Mouse (Mus musculus) T-helper 17 cell (primary cell): ENCODE data around the gene Olfr961.

ENCODE experiments used
- in situ Hi-C, 2 experiments: fragments of 300-600 bp; cut with MboI, MseI; formaldehyde crosslinking; loops; 1 replicate in 1 of 2; 2 replicates in 1 of 2; pipeline ENCODE4 v1.15.1; 2025; ENCODE audit warnings: high pct_unique_total_duplicates in 2 of 2

Olfr961 gene

DNA sequence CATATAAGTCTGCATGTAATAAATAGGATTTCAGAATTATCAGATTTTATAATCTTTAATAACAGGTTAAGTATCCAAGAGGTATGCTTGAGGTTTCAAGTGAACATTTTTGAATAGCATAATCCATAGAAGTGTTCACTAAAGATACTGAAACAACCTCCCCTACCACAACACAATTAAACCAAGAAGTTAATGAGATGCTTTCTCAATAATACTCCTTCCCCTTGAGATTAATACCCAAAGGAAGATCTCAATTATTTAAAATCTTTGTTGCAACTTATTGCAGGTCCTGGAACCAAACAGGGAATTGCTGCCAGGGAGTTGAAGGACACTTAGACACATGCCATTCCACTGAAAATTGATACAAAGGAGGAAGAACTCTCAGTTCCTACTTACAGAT is at the start of gene Olfr961:
Gene Olfr961, plus strand, starts transcription at position 301 of the 400 bp plus-strand sequence.
- in situ Hi-C loops: no loop called here

DNA sequence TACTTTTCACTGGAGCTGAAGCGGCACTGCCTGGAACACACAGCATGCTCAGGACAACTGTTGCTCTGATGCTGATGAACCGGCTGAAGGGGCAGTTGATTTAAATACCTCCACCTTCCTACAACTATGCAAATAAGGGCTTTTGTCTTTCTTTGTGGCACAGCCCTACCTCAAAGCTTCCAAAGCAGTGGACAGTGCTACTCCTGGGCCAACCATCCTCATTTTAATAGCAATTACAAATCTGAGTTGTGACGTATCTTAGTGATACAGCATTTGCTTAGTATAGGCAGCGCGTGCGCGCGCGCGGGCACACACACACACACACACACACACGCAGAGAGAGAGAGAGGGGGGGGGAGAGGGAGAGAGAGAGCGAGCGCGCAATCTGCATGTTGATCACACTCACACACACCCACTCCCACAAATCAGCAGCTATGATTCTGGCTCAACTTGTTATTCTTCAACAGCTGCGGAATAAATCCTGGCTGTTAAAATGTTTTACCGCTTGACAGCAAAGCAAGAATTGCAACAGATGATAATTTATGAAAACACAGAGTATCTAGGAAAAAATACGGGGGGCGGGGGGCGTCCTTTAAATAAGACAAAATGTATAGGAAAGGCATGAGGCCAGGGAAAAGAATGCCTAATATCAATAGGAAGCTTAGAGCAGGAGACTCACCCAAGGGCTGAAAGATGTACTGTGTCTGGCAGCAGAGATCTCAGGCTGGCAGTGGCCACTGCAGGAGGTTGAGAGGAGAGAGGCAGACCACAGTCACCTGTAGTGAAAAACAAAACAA is 42.2 kb upstream of the Olfr961 start:
- in situ Hi-C loops: no loop called here

DNA sequence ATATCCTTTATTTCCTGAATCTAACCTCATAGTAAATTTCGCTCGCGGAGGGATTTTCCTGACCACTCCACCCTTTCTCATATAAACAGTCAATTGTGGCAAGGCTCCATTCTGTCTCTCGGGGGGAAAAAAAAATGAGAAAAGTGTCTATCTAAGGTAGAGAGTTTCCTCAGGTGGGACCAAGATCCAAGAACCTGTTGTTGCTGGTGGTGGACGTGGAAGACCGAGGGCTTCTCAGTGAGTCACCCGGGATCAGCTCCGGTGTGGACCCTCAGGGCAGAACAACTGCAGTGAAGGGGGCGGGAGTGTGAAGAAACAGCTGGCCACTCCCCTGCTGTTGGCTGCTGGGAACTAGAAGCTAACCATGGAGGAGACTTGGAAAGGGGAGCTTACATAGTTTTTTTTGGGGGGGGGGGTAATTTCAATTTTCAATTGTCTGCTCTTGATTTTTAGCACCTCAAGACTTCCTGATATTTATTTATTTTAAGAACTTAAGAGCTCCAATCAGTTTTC is 41.5 kb upstream of the Olfr961 start:
- in situ Hi-C loops: no loop called here

DNA sequence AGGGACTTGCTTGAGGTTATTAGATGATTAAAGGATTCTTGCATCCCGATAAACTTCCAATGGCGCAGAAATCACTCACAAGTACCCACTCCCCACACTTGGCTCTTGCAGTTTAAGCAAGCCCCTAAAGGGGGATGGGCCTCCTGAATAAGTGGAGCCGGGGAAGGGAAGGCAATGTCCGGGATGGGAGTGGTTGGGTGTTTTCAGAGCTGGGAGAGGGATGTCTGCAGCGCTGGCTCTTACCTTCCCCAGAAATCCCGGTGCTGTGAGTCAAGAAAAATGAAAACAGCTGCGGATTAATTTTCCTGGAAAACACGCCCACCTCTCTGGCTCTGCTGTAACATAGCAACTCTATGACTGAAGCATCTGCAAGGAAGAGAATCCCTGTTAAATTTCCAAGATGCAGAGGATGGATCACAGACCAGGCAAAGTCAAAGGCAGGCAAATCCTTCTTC is 40.9 kb upstream of the Olfr961 start, which contains the start of gene AW551984:
Gene AW551984, minus strand, starts transcription at position 405 of the 455 bp plus-strand sequence.
- in situ Hi-C loops: no loop called here

DNA sequence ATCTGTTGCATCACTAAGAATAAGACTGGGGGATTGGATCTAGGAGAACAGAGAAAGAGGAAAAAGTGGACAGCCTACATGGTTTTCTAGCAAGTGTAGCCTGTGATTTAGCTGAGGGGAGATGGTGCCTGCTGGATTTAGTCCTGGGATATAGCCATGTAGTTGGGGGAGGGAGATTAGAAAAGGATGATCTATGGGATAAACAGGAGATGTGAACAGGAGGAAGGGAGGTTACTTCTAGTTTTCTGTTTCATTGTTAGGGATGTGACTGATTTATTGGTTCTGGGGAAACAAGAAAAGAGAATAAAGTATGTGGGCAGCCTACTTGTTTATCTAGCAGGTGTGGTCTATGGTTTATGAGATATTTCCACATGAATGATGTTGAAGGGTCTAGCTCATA is 36.4 kb upstream of the Olfr961 start:
- in situ Hi-C loops: no loop called here

DNA sequence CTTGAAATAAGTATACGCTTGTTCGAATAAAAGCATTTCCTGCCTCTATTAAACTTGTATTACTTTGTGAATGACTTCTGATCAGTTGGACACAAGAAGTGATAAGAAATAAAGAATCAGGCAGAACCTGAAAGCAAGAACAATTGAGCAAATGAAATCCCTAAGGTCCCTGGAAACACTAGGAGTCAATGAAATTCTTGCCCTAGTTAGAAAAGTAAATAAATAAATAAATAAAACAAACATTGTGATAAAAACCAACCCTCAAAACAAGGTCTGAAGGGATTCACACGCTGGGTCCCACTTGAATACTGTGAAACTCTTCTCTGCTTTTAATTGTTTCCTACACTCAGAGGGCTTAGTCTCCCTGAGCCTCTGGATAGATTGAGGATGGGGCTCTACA is 34.5 kb upstream of the Olfr961 start, which contains the start of gene Olfr148:
Gene Olfr148, plus strand, starts transcription at position 301 of the 400 bp plus-strand sequence.
- in situ Hi-C loops: no loop called here

DNA sequence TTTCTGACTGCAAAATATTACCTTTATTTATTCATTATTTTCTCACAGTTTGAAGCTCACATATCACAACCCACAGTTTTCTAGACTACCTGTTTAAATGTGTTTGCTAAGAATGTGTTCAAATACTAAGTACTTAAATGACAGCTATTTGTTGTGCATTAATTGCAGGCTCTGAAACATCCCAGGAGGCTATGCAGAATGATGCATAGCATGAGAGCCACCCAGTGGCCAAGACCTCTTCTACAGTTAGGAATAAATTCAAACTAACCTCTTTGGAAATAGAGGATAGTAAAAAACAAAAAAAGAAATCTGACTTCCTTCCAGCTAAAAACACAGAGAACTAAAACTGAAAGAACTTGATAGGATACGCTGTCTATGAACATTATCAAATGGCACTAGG is 32.9 kb upstream of the Olfr961 start:
- in situ Hi-C loops: no loop called here

DNA sequence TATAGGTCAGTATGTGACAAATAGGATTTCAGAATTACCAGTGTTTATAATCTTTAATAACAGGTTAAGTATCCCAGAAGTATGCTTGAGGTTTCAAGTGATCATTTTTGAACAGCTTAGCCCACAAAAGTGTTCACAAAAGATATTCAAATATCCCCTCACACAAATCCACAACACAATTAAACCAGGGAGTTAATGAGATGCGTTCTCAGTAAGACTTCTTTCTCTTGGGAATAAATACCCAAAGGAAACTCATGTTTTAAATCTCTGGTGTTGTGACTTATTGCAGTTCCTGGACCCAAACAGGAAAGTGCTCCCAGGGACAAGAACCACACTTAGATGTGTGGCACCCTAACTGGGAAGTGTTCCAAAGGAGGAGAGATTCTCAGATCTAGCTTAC is 23.8 kb upstream of the Olfr961 start, which contains the start of gene Olfr960:
Gene Olfr960, plus strand, starts transcription at position 301 of the 400 bp plus-strand sequence.
- in situ Hi-C loops: no loop called here

DNA sequence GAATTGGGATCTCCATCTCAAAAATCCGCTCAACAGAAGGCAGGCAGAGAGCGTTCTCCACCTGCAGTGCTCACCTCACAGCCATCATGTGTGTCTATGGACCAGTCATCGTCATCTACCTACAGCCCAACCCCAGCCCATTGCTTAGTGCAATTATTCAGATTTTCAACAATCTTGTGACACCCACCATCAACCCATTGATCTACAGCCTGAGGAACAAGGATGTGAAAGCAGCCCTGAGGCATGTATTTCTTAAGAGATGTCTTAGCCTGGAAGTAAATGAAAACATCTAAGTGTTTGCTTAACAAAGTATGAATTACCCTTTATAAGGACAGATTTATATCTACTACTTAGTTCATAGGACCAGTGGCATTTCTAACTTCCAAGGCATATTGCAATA is 21.1 kb upstream of the Olfr961 start:
- in situ Hi-C loops: no loop called here

DNA sequence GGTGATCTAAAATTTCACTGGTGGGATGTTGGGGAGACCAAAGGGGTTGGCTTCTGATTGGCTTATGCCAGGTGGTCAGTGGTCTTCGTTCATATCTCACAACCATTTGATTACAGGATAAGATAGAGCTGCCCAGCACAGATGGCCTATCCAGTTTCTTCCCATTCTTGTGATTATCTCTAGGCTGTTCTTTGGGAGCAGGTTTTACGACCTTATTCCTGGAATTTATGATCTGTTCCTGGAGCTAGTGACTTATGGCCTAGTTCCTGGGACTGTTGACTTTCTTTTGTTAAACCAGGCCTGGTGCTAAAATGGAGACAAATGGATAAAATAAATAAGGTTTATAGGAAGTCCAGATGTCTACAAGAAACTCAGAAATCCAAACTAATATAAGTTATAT is 20.2 kb upstream of the Olfr961 start:
- in situ Hi-C loops: no loop called here

DNA sequence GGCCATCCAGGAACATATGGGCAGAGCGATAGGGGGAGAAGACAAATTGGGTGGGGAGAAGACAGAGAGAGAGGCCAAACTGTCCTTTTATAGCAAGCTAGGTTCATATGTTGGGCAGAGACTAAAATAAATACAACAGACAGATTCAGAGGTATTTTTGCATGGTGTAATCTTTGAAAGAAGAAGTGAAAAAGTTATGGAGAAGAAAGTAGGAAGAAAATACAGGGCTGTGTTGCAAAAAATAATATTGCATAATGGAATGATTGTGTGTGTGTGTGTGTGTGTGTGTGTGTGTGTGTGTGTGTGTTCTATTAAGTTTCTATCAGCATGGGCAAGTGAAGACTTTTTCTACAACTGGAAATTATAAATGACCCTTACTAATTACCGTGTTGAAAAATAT is 15.8 kb upstream of the Olfr961 start:
- in situ Hi-C loops: no loop called here

DNA sequence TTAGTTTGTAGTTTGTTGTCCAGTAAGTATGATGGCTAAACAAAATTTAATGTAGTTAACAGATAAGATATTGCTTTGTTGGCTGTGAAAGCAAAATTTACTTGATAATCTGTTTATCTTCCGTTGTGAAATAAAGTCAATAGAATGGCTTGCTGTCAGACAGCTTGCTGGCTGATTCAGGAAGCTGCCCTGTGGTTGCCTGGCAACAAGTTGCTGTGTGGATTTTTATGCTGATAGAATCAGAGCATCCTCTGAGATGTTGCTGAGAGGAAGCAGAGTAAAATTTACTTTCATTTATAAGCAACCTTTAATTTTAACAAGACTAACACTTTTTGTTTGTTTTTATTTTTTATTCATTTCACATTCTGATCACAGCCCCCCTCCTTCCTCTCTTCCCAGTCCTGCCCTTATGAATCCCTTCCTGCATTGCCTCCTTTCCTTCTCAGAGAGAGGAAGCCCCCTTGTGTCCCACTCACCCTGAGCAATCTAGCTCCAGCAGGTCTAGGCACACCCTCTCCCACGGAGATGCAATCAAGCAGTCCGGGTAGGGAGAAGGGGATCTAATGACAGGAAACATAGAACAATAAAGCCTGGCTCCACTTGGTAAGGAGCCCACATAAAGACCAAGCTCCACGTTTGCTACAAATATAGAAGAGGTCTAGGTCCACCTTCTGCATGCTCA is 10.8 kb upstream of the Olfr961 start:
- in situ Hi-C loops: no loop called here

DNA sequence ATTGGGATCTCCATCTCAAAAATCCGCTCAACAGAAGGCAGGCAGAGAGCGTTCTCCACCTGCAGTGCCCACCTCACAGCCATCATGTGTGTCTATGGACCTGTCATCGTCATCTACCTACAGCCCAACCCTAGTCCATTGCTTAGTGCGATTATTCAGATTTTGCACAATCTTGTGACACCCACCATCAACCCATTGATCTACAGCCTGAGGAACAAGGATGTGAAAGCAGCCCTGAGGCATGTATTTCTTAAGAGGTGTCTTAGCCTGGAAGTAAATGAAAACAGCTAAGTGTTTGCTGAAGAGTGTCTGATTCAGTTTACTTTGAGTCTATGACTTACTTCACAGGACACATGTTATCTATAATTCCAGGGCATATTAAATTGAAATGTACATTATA is 2.5 kb downstream of the Olfr961 start:
- in situ Hi-C loops: no loop called here

DNA sequence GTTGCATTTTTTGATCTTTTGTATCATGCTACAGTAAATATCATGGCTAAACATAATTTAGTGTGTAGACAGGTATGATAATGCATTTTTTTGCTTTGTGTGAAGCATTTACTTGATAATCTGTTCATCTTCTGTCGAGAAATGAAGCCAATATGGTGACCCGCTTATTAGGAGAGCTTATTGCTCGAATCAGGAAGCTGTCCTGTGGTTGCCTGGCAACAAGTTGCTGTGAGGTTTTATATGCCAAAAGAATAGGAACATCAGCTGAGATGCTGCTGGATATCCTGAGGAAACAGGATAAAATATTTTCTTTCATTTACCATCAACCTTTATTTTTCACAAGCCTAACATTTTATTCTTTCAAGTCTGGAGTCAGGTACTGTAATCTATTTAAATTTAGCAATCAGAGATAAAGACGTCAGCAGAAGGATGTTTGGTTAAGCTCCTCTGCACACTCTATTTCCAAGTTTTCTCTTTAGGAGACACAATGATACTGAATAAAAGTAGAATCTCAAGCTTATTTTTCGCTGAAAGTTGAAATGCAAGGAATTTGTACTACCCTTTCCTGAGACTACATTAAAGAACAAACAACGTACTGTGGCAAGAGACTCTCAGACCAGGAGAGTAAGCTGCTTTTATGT is 10.0 kb downstream of the Olfr961 start:
- in situ Hi-C loops: no loop called here

DNA sequence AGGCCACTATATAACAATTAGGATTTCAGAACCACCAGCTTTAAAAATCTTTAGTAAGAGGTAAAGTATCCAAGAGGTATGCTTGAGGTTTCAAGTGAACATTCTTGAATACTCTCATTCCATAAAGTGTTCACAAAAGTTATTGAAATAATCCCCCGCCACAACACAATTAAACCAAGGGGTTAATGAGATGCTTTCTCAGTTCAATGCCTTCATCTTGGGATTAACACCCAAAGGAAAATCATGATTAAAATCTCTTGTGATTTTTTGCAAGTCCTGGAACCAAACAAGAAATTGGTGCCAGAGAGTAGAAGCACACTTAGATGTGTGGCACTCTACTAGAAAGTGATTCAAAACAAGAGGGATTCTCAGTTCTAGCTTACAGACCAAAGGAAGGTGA is 22.0 kb downstream of the Olfr961 start, which contains the start of gene Olfr963:
Gene Olfr963, plus strand, starts transcription at position 301 of the 400 bp plus-strand sequence.
- in situ Hi-C loops: no loop called here

DNA sequence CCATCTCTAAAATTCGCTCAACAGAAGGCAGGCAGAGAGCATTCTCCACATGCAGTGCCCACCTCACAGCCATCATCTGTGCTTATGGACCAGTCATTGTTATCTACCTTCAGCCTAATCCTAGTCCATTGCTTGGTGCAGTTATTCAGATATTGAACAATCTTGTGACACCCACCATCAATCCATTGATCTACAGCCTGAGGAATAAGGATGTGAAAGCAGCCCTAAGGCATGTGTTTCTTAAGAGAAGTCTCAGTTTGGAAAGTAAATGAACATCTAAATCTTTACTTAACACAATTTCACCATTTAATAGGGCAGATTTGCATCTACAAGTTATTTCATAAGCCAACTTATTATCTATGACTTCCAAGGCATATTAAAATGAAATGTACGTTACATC is 24.8 kb downstream of the Olfr961 start:
- in situ Hi-C loops: no loop called here

DNA sequence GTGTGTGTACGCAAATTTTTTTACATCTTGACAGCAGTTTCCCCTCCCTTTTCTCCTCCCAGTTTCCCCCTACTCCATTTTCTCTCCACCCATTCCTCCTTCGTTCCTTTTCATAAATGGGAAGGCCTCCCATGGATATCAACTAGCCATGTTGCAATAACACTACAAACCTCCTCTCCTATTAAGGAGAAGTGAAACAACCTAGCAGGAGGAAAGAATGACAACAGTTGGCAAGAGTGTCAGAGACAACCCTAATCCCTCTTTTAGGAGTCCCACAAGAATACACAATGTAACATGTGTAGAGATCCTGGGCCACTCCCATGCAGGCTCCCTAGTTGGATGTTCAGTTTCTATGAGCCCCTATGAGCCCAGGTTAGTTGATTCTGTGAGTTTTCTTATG is 29.9 kb downstream of the Olfr961 start:
- in situ Hi-C loops: no loop called here

DNA sequence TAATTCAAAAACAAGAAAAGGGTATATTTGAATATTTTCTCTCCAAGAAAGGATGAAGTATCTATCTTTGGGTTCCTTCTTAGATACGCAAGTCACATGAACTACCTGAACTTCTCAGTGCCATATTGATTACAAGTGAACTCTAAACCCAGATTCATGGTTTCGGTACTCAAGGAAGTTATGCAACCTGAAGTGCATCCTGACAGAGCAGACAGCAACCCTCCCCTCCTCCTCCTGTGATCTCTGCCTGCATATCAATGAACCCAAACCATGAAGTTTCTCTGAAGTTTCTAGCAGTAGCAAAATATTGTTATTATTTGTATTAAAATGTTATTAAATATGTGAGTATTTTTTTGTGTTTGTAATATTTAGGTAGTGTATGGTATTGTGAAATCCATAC is 33.7 kb downstream of the Olfr961 start:
- in situ Hi-C loops: no loop called here

DNA sequence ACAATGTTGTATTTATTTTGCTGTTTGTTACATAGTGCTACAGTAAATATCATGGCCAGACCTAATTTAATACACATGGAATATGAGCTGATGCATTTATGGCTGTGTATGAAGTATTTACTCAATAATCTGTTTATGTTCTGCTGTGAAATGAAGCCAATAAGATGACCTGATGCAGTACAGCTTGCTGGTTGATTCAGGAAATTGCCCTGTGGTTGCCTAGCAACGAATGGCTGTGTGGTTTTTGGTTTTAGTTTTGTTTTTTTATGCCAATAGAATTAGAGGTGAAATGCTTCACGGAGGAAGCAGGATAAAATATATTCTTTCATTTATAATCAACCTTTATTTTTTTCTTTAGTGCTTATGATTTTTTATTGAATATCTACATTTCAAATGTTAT is 34.4 kb downstream of the Olfr961 start:
- in situ Hi-C loops: no loop called here
